Mouse (Mus musculus) midbrain, embryonic 14.5 days (tissue): ENCODE results near the gene Gm6020. TPM values are rescaled to one million over a fixed set of nuclear protein-coding genes. Genes with fewer than 3 reads are reported as not detected.

Experiments used
- ATAC-seq: fragments of 200-750 bp; cut with Nextera tagmentation; 2 replicates; pipeline ENCODE4 v1.8.0; 2017; ENCODE audit warnings: moderate number of reproducible peaks, moderate library complexity; ENCODE audit not compliant: low FRiP score, low TSS enrichment
- DNase-seq: peaks from one replicate; pipeline ENCODE4 v3.0.0-alpha.2; 2015
- H3K27ac ChIP-seq: fragments of 300-500 bp; sonication (generic); replicated peaks from 2 replicates; pipeline ENCODE4 v1.5.1; 2014; ENCODE audit warnings: mild to moderate bottlenecking, low read depth, low read length, moderate library complexity
- H3K27me3 ChIP-seq: fragments of 300-500 bp; sonication (generic); 2 replicates; pipeline ENCODE4 v1.6.1; 2014; ENCODE audit warnings: low read length, control low read depth, mixed read lengths; ENCODE audit not compliant: control insufficient read depth, insufficient read depth
- H3K36me3 ChIP-seq: fragments of 300-500 bp; sonication (generic); 2 replicates; pipeline ENCODE4 v1.6.1; 2014; ENCODE audit warnings: low read length, control low read depth; ENCODE audit not compliant: control insufficient read depth, insufficient read depth
- H3K4me1 ChIP-seq: fragments of 300-500 bp; sonication (generic); 2 replicates; pipeline ENCODE4 v1.6.1; 2014; ENCODE audit warnings: mild to moderate bottlenecking, antibody characterized with exemption, low read length, control low read depth; ENCODE audit not compliant: control insufficient read depth, insufficient read depth
- H3K4me2 ChIP-seq: fragments of 300-500 bp; sonication (generic); 2 replicates; pipeline ENCODE4 v1.6.1; 2014; ENCODE audit warnings: mild to moderate bottlenecking, low read length, moderate library complexity
- H3K4me3 ChIP-seq: fragments of 300-500 bp; sonication (generic); replicated peaks from 2 replicates; pipeline ENCODE4 v1.5.1; 2014; ENCODE audit warnings: low read depth, low read length
- H3K9ac ChIP-seq: fragments of 300-500 bp; sonication (generic); replicated peaks from 2 replicates; pipeline ENCODE4 v1.6.1; 2014; ENCODE audit warnings: mild to moderate bottlenecking, low read length, moderate library complexity
- H3K9me3 ChIP-seq: fragments of 300-500 bp; sonication (generic); 2 replicates; pipeline ENCODE4 v1.6.1; 2016; ENCODE audit warnings: low read length, control low read depth, mixed read lengths; ENCODE audit not compliant: control insufficient read depth
- WGBS: fragments of 180-500 bp; shearing (Covaris S2); extraction: QIAGEN DNeasy Blood & Tissue Kit; methylation state at CpG from one replicate; pipeline ENCODE4 v1.1.7; 2014; 5-methylcytosine and 5-hydroxymethylcytosine counted together
- polyA plus RNA-seq: library from polyadenylated mRNA; unstranded; fragments of >200 nt; fragmentation: Nextera tagmentation; extraction: Ambion mirVana; gene quantifications from 2 replicates; pipeline ENCODE4 v1.2.1, GENCODE M21; 2014

The Gm6020 gene
- polyA plus RNA-seq, 1 experiment from 2014 or later: not detected

- H3K9me3 ChIP-seq: no peaks in the 10 kb centered on the region
- peak within 1 kb of the TSS; percentile 93 for H3K27ac ChIP-seq
- H3K4me3 ChIP-seq: peak within 1 kb of the TSS; percentile 55
- DNase-seq (peak; percentile 2), ATAC-seq (0 out of 2 replicates have a peak, but pooled peaks have one; percentile 0)
- no peaks in the 10 kb centered on the region for H3K27me3 ChIP-seq
- no peaks in the 10 kb centered on the region for H3K36me3 ChIP-seq
- 61% methylated on average over 36 of the region's 36 CpGs for WGBS
- H3K4me1 ChIP-seq: 0 out of 2 replicates have a peak, but pooled peaks cover 5% of the 10 kb centered on the region
- peak within 1 kb of the TSS; percentile 55 for H3K4me2 ChIP-seq
- peak within 1 kb of the TSS; percentile 40 for H3K9ac ChIP-seq
Observed at GRCm38 (mm10) chr19:61227941-61228701, 44.4 kb downstream of the Gm6020 start, which contains the start of gene Csf2ra. Gene Csf2ra, minus strand, starts transcription at chr19:61228429.

Other genes with a start within 250 kb of the Gm6020 start
- 42.6 and 48.6 TPM in 2 replicates for gene Zfp950, start 43.0 kb upstream of the Gm6020 start, polyA plus RNA-seq
- 0.15 TPM in 1 of 2 replicates, not detected in the other for gene Gm7102, start 7.6 kb upstream of the Gm6020 start, polyA plus RNA-seq
- 35.8 and 37.9 TPM in 2 replicates for gene Csf2ra, start 44.5 kb downstream of the Gm6020 start, polyA plus RNA-seq
- not detected in 2 replicates for gene Gm21060, start 113.2 kb downstream of the Gm6020 start, polyA plus RNA-seq